Mouse (Mus musculus) spleen, adult 2 months (tissue): Measurements from ENCODE around the gene Magi1. TPM values are rescaled to one million over a fixed set of nuclear protein-coding genes. Genes with fewer than 3 reads are reported as not detected.

Experiments
- DNase-seq, 2 experiments: peaks; one replicate each; pipeline versions ENCODE4 v3.0.0 to v3.0.0-alpha.2; 2012 to 2021; ENCODE audit warnings: low spot score in 2 of 2, low read depth in 1 of 2
- H3K27ac ChIP-seq: fragments of 200-500 bp; 2 replicates; pipeline ENCODE4 v1.5.1; 2012; ENCODE audit warnings: low read length, inconsistent platforms; ENCODE audit not compliant: insufficient read depth
- H3K27me3 ChIP-seq: fragments of 200-500 bp; 2 replicates; pipeline ENCODE4 v1.6.1; 2012; ENCODE audit warnings: mild to moderate bottlenecking, moderate library complexity, low read length, inconsistent platforms; ENCODE audit not compliant: control insufficient read depth, insufficient read depth
- H3K36me3 ChIP-seq: fragments of 200-500 bp; 2 replicates; pipeline ENCODE4 v1.6.1; 2012; ENCODE audit warnings: mild to moderate bottlenecking, low read length, inconsistent platforms; ENCODE audit not compliant: control insufficient read depth, insufficient read depth
- H3K4me1 ChIP-seq: fragments of 200-500 bp; 2 replicates; pipeline ENCODE4 v1.6.1; 2011; ENCODE audit warnings: inconsistent platforms; ENCODE audit not compliant: control insufficient read depth, insufficient read depth, insufficient read length
- H3K4me3 ChIP-seq: fragments of 200-500 bp; 2 replicates; pipeline ENCODE4 v1.5.1; 2011; ENCODE audit warnings: mild to moderate bottlenecking, inconsistent platforms; ENCODE audit not compliant: insufficient read depth, insufficient read length; ENCODE audit errors: extremely low read depth
- CTCF ChIP-seq: fragments of 200-500 bp; IDR thresholded peaks from 2 replicates; pipeline ENCODE4 v1.5.1; 2011; ENCODE audit warnings: mild to moderate bottlenecking, inconsistent platforms; ENCODE audit not compliant: insufficient read depth, insufficient read length, insufficient replicate concordance; ENCODE audit errors: extremely low read depth
- POLR2A ChIP-seq: fragments of 200-500 bp; IDR thresholded peaks from 2 replicates; pipeline ENCODE4 v1.6.1; 2011; ENCODE audit warnings: low read depth, low read length, inconsistent platforms
- WGBS: fragments of 180-500 bp; shearing (Covaris S2); methylation state at CpG from one replicate; pipeline ENCODE4 v1.1.7; 2018; 5-methylcytosine and 5-hydroxymethylcytosine counted together
- polyA plus RNA-seq: library from polyadenylated mRNA; depleted of rRNA; stranded (reverse); fragments of >200 nt; gene quantifications from 2 replicates; pipeline ENCODE4 v1.2.3, GENCODE M21; 2012

The Magi1 gene
- polyA plus RNA-seq, 1 experiment = 1.6 TPM

DNA sequence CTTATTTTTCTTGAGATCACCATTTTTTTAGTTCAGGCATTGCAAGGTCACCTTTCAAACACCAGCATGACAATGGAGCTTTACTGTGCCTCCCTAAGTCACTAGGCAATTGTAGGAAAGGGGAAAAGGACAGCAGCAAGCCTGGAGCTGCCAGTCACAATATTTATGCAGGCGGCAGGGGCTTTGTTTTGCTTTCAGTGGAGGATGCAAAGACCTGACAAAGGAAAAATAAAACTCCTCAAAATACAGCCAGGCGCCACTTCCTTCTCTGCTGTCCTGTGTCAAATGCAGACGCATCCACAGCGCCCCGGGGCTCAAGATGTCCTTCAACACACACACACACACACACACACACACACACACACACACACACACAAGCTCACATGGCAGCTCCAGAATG, 77.8 kb downstream of the Magi1 start:
- TF ChIP-seq POLR2A (no peak), CTCF (no peak)
- DNase-seq = no peak
- WGBS = 31% methylated on average over 5 of the region's 5 CpGs

DNA sequence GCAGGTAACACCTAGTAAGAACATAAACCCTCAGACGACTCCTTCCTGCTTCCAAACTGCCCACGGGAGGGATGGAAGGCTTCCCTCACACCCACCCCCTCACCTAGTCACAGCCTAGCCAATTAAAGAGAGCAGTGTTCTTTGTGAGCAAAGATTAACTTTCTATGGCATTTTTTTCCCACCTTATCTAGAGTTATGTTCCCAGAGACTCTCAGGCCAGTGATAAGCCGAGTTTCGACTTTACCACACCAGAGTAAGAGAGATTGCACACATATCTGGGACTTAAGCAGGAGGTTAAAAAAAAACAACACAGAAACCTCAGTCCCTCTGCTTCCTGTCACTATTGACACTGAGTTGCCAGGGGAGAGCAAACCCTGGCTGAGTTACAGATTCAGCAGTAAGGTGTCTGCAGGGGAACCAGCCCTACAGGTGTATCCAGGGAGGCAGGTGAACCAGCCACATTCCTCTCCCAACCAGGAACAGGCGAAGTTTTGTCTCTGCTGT, 80.0 kb downstream of the Magi1 start:
- H3K27me3 ChIP-seq = no peaks in the 10 kb centered on the region; the same call in 1 of the 2 replicates
- H3K4me1 ChIP-seq = no peaks in the 10 kb centered on the region
- no peak for TF ChIP-seq POLR2A
- no peak for TF ChIP-seq CTCF
- 33% methylated on average over 5 of the region's 5 CpGs for WGBS
- no peaks in the 10 kb centered on the region for H3K36me3 ChIP-seq
- DNase-seq = no peak
- H3K27ac ChIP-seq = no peak overlapping the region
- no peak overlapping the region for H3K4me3 ChIP-seq

More for the DNA sequence above, 77.8 kb downstream of the Magi1 start:
- no peak overlapping the region for H3K27ac ChIP-seq
- no peak overlapping the region for H3K4me3 ChIP-seq
- H3K27me3 ChIP-seq = no peaks in the 10 kb centered on the region; the same call in 1 of the 2 replicates
- H3K36me3 ChIP-seq = no peaks in the 10 kb centered on the region
- no peaks in the 10 kb centered on the region for H3K4me1 ChIP-seq

DNA sequence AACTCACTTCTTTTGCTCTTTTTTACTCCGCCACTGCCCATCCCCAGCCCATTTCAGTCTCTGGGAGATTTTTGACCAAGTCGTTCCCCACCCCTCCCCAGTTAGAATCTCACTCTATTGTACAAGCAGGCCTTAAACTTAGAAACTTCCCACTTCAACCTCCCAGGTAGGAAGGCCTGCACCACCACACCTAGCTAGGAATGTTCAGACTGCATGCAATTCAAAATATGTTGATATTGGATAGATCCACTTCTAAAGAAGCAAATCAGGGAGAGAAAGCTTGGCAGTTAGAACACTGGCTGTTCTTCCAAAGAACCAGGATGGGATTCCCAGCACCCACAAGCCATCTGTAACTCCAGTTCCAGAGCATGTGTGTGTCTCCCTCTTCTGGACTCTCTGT, 81.8 kb downstream of the Magi1 start:
- H3K36me3 ChIP-seq = no peaks in the 10 kb centered on the region
- DNase-seq = no peak
- WGBS = 92% methylated on average over 2 of the region's 2 CpGs
- H3K4me1 ChIP-seq = no peaks in the 10 kb centered on the region
- H3K4me3 ChIP-seq = no peak overlapping the region
- no peaks in the 10 kb centered on the region; the same call in 1 of the 2 replicates for H3K27me3 ChIP-seq
- no peak overlapping the region for H3K27ac ChIP-seq
- no peak for TF ChIP-seq CTCF

- no peak for TF ChIP-seq POLR2A
- no peak for TF ChIP-seq CTCF
- H3K4me1 ChIP-seq = no peaks in the 10 kb centered on the region
- 67% methylated on average over 3 of the region's 3 CpGs for WGBS
- H3K36me3 ChIP-seq = no peaks in the 10 kb centered on the region
- no peak for DNase-seq
- no peaks in the 10 kb centered on the region; the same call in 1 of the 2 replicates for H3K27me3 ChIP-seq
- H3K4me3 ChIP-seq = no peak overlapping the region
- no peak overlapping the region for H3K27ac ChIP-seq
Observed at GRCm38 (mm10) chr6:94200910-94201309, 82.8 kb downstream of the Magi1 start.

DNA sequence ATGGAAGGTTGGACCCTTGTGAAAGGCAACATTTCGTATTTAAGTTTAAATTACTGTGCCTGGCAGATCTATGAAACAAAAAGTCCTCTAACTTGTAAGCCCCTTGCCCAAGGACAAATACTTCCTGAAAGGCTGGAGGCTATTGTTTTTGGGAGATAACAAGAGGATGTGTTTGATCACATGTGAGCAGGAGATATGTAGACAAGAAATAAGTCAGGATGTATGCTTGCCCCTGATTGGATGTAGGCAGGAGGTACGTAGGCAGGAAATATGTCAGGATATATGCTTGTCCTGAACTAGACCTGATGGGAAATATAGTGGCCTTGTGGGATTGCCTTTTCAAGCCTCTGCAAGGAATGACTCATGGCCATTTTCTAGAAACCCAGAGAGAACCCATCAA, 84.0 kb downstream of the Magi1 start:
- no peaks in the 10 kb centered on the region for H3K36me3 ChIP-seq
- H3K4me3 ChIP-seq = no peak overlapping the region
- DNase-seq = no peak
- TF ChIP-seq POLR2A = no peak
- no peak for TF ChIP-seq CTCF
- WGBS = 57% methylated on average over 2 of the region's 2 CpGs
- H3K27me3 ChIP-seq = no peaks in the 10 kb centered on the region; the same call in 1 of the 2 replicates
- no peaks in the 10 kb centered on the region for H3K4me1 ChIP-seq
- no peak overlapping the region for H3K27ac ChIP-seq

GRCm38 (mm10) chr6:94197831-94198230, 85.9 kb downstream of the Magi1 start:
- H3K36me3 ChIP-seq = no peaks in the 10 kb centered on the region
- 61% methylated on average over 1 of the region's 1 CpGs for WGBS

GRCm38 (mm10) chr6:94195303-94195911, 88.3 kb downstream of the Magi1 start:
- no peak overlapping the region for H3K4me3 ChIP-seq
- H3K27ac ChIP-seq = no peak overlapping the region
- no peak for DNase-seq
- no peaks in the 10 kb centered on the region for H3K27me3 ChIP-seq
- 68% methylated on average over 14 of the region's 14 CpGs for WGBS
- no peaks in the 10 kb centered on the region for H3K36me3 ChIP-seq
- no peaks in the 10 kb centered on the region for H3K4me1 ChIP-seq
- no peak for TF ChIP-seq CTCF
- no peak for TF ChIP-seq POLR2A

More at GRCm38 (mm10) chr6:94197831-94198230, 85.9 kb downstream of the Magi1 start:
- H3K27ac ChIP-seq = no peak overlapping the region
- H3K4me3 ChIP-seq = no peak overlapping the region
- no peaks in the 10 kb centered on the region for H3K4me1 ChIP-seq
- no peaks in the 10 kb centered on the region; the same call in 1 of the 2 replicates for H3K27me3 ChIP-seq
- TF ChIP-seq POLR2A = no peak
- TF ChIP-seq CTCF = no peak
- no peak for DNase-seq
